Comparison of ENCODE assay signal across 9 mouse cellular contexts in genomic region chr6:14898096-14898855, GRCm38 (mm10). TPM values are rescaled to one million over a fixed set of nuclear protein-coding genes. Genes with fewer than 3 reads are reported as not detected.
A peak's percentile ranks its signal among the peaks of the same experiment; 100 is the strongest.
DNase-seq lines count a peak whose midpoint lies in the region; ATAC-seq lines count a peak whose summit lies in the region.
"Had no signal": no experiment of that assay in that cellular context is flagged by ENCODE, and none has a peak within 500 bp of the region (broad histone marks: within the 10 kb centered on the region; RNA-seq: fewer than 3 reads in every experiment).

No protein-coding gene starts in this region.

- no peaks in the 10 kb centered on the region for H3K4me1 ChIP-seq in brown adipose tissue, adult 24 weeks (ENCODE audit: control insufficient read depth, insufficient read depth, insufficient read length, low read length)
- peaks cover 5 to 6% of the 10 kb centered on the region in 2 experiments; a peak in 3 of 4 replicates for H3K4me1 ChIP-seq in heart, embryonic 14.5 days (ENCODE audit: control insufficient read depth in 2 of 2, insufficient read depth in 2 of 2, low read length in 2 of 2)

- H3K27ac ChIP-seq in brown adipose tissue, adult 24 weeks (replicated peaks; ENCODE audit: low read depth, low read length), result no peak overlapping the region
- H3K27ac ChIP-seq in heart, embryonic 14.5 days (replicated peaks in 1 of 2; ENCODE audit: control insufficient read depth in 1 of 2, insufficient read depth in 1 of 2, low read depth in 2 of 2, low read length in 2 of 2), result no peak overlapping the region; a peak in 1 of 4 replicates

- peak overlapping the region; percentile 86 for H3K4me2 ChIP-seq in heart, embryonic 14.5 days (ENCODE audit: low read length)

- H3K36me3 ChIP-seq in heart, embryonic 14.5 days (ENCODE audit: control insufficient read depth, insufficient read depth, low read length), result no peaks in the 10 kb centered on the region

- intact Hi-C loops in gastrocnemius, postnatal 14 days (cut with DNase I; ENCODE audit: low total_unique reads), result no loop called here

- H3K9me3 ChIP-seq in heart, embryonic 14.5 days (ENCODE audit: control insufficient read depth, low read length), result no peaks in the 10 kb centered on the region

- H3K4me3 ChIP-seq in brown adipose tissue, adult 24 weeks (ENCODE audit: insufficient read depth, low read depth, low read length), result peak overlapping the region; percentile 15; the same call in 1 of the 2 replicates
- peak overlapping the region; percentile 36 to 44 for H3K4me3 ChIP-seq in heart, embryonic 14.5 days (ENCODE audit: control insufficient read depth in 1 of 2, insufficient read depth in 1 of 2, low read depth in 1 of 2, low read length in 2 of 2)

- WGBS in heart, embryonic 14.5 days, result 5% methylated on average over 31 of the region's 31 CpGs

- no peak for ATAC-seq in heart, embryonic 14.5 days (ENCODE audit: insufficient number of reproducible peaks, insufficient read depth, low FRiP score, low read depth)

- peak overlapping the region; percentile 42; the same call in 1 of the 2 replicates for H3K9ac ChIP-seq in heart, embryonic 14.5 days (ENCODE audit: low read length)

- peak; percentile 20 for DNase-seq in gastrocnemius, postnatal 14 days
- no peak for DNase-seq in gastrocnemius, adult 18-20 months (ENCODE audit: low spot score)
- DNase-seq in liver, result peak; percentile 6
- DNase-seq in retina, embryonic 14.5 days (ENCODE audit: low spot score), result peak; percentile 57
- no peak for DNase-seq in cerebellum, adult 11 months
- DNase-seq in T-cell, adult 2 months (ENCODE audit: low spot score), result no peak

- 0 out of 2 replicates have a peak, but pooled peaks cover 5% of the 10 kb centered on the region for H3K27me3 ChIP-seq in heart, embryonic 14.5 days (ENCODE audit: control insufficient read depth, insufficient read depth, low read length)

RNA-seq across cellular contexts. Expression of gene Foxp2, which starts 2.9 kb away (rescaled TPM):
- total RNA-seq in gastrocnemius, postnatal 14 days (2021), result 1 to 10 TPM; 1.2 to 1.4 TPM
- 1 to 10 TPM; 2.1 to 3.2 TPM for total RNA-seq in gastrocnemius, adult 18-20 months (2021)
- 2.1 and 2.2 TPM in 2 replicates for polyA plus RNA-seq in brown adipose tissue, adult 24 weeks (2012; ENCODE audit: insufficient read depth, insufficient read length, missing spikeins)
- 8.0 and 9.5 TPM in 2 replicates for polyA plus RNA-seq in heart, embryonic 14.5 days (2014; fragmentation: Nextera tagmentation; extraction: Ambion mirVana)
- total RNA-seq: hematopoietic stem cell, adult 5-6 weeks had no signal

Comparison
In these comparisons a context has a peak if more than half of its experiments do, and no peak if none do; other contexts are left out.
1. DNase-seq: peak in gastrocnemius, postnatal 14 days (single experiment), liver (single experiment) and retina, embryonic 14.5 days (single experiment); none in gastrocnemius, adult 18-20 months (single experiment), cerebellum, adult 11 months (single experiment) and T-cell, adult 2 months (single experiment).